Mouse (Mus musculus) olfactory bulb, adult 2 months (tissue): ENCODE measurements around the gene Slc7a7.

Source experiments
- CTCF ChIP-seq: fragments of 200-500 bp; IDR thresholded peaks from 2 replicates; pipeline ENCODE4 v1.5.1; 2012; ENCODE audit warnings: low read depth, mild to moderate bottlenecking, low read length, moderate library complexity; ENCODE audit not compliant: insufficient read depth
- POLR2A ChIP-seq: fragments of 200-500 bp; IDR thresholded peaks from 2 replicates; pipeline ENCODE4 v1.6.1; 2012; ENCODE audit warnings: mild to moderate bottlenecking, low read depth, low read length, moderate library complexity; ENCODE audit not compliant: insufficient read depth

DNA sequence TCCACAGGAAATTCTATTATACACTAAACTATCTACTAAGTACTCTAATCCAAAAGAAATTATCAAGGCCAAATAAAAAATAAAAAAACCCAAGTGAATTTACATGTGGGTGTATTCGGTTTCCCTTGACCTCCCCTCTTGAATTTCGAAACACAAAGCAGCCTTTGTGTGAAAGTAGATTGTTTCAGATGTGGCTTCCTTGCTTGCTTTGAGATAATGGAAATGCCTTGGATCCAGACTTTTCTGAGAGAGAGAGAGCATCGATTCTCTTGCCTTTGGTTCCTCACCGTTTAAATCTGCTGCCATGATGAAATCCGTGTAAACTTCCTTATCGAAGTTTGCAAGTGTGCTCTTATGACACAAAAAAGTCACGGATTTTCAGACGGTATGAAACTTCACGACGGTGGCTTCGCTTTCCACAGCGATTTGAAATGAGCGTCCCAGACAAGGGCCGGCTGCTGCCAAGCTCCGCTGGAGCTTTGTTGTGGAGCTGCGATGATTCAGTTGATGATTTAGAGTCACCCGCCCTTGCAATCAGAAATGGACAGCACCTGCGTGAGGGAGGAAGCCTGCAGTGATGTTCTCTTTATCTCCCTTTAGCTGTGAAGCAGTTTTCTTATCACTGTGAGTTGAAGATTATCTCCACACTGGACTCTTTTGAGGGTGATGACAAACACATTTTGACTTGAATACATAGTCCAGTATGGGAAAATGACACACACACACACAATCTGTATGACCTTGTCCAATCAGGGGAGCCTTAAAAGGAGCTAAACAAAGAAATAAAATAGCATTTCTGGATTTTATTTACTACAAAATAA lies 95.8 kb downstream of the Slc7a7 start:
- TF ChIP-seq POLR2A (no peak), CTCF (no peak)
